8 mouse cellular contexts compared by ENCODE assay signal in genomic region chr8:110845821-110846404, GRCm38 (mm10). TPM values are rescaled to one million over a fixed set of nuclear protein-coding genes. Genes with fewer than 3 reads are reported as not detected.
DNase-seq lines count a peak whose midpoint lies in the region; ATAC-seq and TF ChIP-seq lines count a peak whose summit lies in the region.

No protein-coding gene starts in this region.

- TF ChIP-seq EP300 in liver, embryonic 14.5 days (IDR thresholded peaks at IDR 0.05; ENCODE audit: low read depth) = no peak

- peaks cover 16% of the 10 kb centered on the region for H3K4me1 ChIP-seq in forebrain, postnatal 0 days (ENCODE audit: insufficient read depth)
- peaks cover 16 to 20% of the 10 kb centered on the region in 2 experiments for H3K4me1 ChIP-seq in liver, embryonic 14.5 days (replicated peaks; ENCODE audit: control insufficient read depth in 2 of 2, insufficient read depth in 2 of 2, low read length in 1 of 2)

- H3K9ac ChIP-seq in forebrain, postnatal 0 days = peak overlapping the region; percentile 83
- peak overlapping the region; percentile 84 for H3K9ac ChIP-seq in liver, embryonic 14.5 days (replicated peaks)

- H3K27me3 ChIP-seq in forebrain, postnatal 0 days (ENCODE audit: insufficient read depth, low read length) = no peaks in the 10 kb centered on the region
- H3K27me3 ChIP-seq in liver, embryonic 14.5 days (ENCODE audit: control insufficient read depth, insufficient read depth, low read length) = no peaks in the 10 kb centered on the region

- no peak for TF ChIP-seq CTCF in layer of hippocampus, adult 2 months (conservative IDR thresholded peaks at IDR 0.05)
- TF ChIP-seq CTCF in forebrain, postnatal 0 days (IDR thresholded peaks at IDR 0.05; ENCODE audit: low read depth) = no peak
- TF ChIP-seq CTCF in liver, embryonic 14.5 days (IDR thresholded peaks at IDR 0.05; ENCODE audit: low read depth) = no peak

- 11% methylated on average over 17 of the region's 17 CpGs for WGBS in forebrain, postnatal 0 days
- WGBS in liver, embryonic 14.5 days (ENCODE audit: insufficient replicate concordance) = 3% methylated on average over 17 of the region's 17 CpGs

- no peak for DNase-seq in layer of hippocampus, adult 2 months (ENCODE audit: low spot score in 2 of 2)
- DNase-seq in layer of hippocampus, postnatal 25 days (ENCODE audit: extremely low spot score in 1 of 2, low spot score in 1 of 2) = no peak
- peak; percentile 61 for DNase-seq in R1 (ENCODE audit: low read depth, low spot score)
- DNase-seq in forebrain, postnatal 0 days = no peak
- DNase-seq in liver, embryonic 14.5 days (ENCODE audit: low read depth in 3 of 3, low spot score in 3 of 3) = peak in 1 of 3 experiments; percentile 11
- DNase-seq in thymus, postnatal 0 days (ENCODE audit: low spot score) = peak; percentile 30
- no peak for DNase-seq in layer of hippocampus, postnatal 36 days
- no peak for DNase-seq in right cerebral cortex, postnatal 10 days (ENCODE audit: low spot score in 2 of 2)

- H3K9me3 ChIP-seq in forebrain, postnatal 0 days (ENCODE audit: low read length) = no peaks in the 10 kb centered on the region
- no peaks in the 10 kb centered on the region for H3K9me3 ChIP-seq in liver, embryonic 14.5 days (ENCODE audit: control insufficient read depth, low read length)

- H3K4me3 ChIP-seq in layer of hippocampus, adult 2 months = peak overlapping the region; percentile 87
- peak overlapping the region; percentile 76 for H3K4me3 ChIP-seq in forebrain, postnatal 0 days (ENCODE audit: low read depth, low read length)
- peak overlapping the region; percentile 82 to 100 for H3K4me3 ChIP-seq in liver, embryonic 14.5 days (ENCODE audit: insufficient read depth in 1 of 2, low read depth in 2 of 2, low read length in 2 of 2)

- peaks cover 41% of the 10 kb centered on the region for H3K36me3 ChIP-seq in forebrain, postnatal 0 days (ENCODE audit: insufficient read depth)
- peaks cover 46% of the 10 kb centered on the region for H3K36me3 ChIP-seq in liver, embryonic 14.5 days (replicated peaks; ENCODE audit: control insufficient read depth, insufficient read depth, low read depth)

- H3K27ac ChIP-seq in layer of hippocampus, adult 2 months = peak overlapping the region; percentile 96
- H3K27ac ChIP-seq in forebrain, postnatal 0 days (ENCODE audit: low read depth, low read length) = peak overlapping the region; percentile 95
- H3K27ac ChIP-seq in liver, embryonic 14.5 days = peak overlapping the region; percentile 65

- no peak for ATAC-seq in forebrain, postnatal 0 days
- no peak for ATAC-seq in liver, embryonic 14.5 days (ENCODE audit: insufficient read depth)

- H3K4me2 ChIP-seq in forebrain, postnatal 0 days (ENCODE audit: low read depth) = peak overlapping the region; percentile 71
- H3K4me2 ChIP-seq in liver, embryonic 14.5 days (ENCODE audit: low read depth) = peak overlapping the region; percentile 96

RNA-seq across cellular contexts. Expression of gene Cog4, which starts 0.5 kb away (rescaled TPM):
- total RNA-seq in layer of hippocampus, adult 2 months (2021) = 10 to 100 TPM; 61.4 to 64.0 TPM
- total RNA-seq in layer of hippocampus, postnatal 25 days (2021) = 10 to 100 TPM; 61.1 to 64.0 TPM
- total RNA-seq in forebrain, postnatal 0 days (2014; rRNA removed) = 50.5 and 63.5 TPM in 2 replicates
- 35.2 and 45.3 TPM in 2 replicates for polyA plus RNA-seq in forebrain, postnatal 0 days (2015; fragmentation: Nextera tagmentation; extraction: Ambion mirVana)
- 12.8 and 14.7 TPM in 2 replicates for polyA plus RNA-seq in liver, embryonic 14.5 days (2012; rRNA removed)
- polyA plus RNA-seq in liver, embryonic 14.5 days (2014; fragmentation: Nextera tagmentation; extraction: Ambion mirVana) = 23.8 and 25.3 TPM in 2 replicates
- 46.2 and 49.3 TPM in 2 replicates for polyA plus RNA-seq in thymus, postnatal 0 days (2015; fragmentation: Nextera tagmentation; extraction: Ambion mirVana)
- 10 to 100 TPM; 58.6 to 67.6 TPM for total RNA-seq in layer of hippocampus, postnatal 36 days (2021)

RNA-seq across cellular contexts. Expression of gene Sf3b3, which starts 0.7 kb away (rescaled TPM):
- 10 to 100 TPM; 71.1 to 74.7 TPM for total RNA-seq in layer of hippocampus, adult 2 months (2021)
- 10 to 100 TPM; 68.1 to 68.6 TPM for total RNA-seq in layer of hippocampus, postnatal 25 days (2021)
- total RNA-seq in forebrain, postnatal 0 days (2014; rRNA removed) = 80.3 and 99.2 TPM in 2 replicates
- 52.9 and 64.8 TPM in 2 replicates for polyA plus RNA-seq in forebrain, postnatal 0 days (2015; fragmentation: Nextera tagmentation; extraction: Ambion mirVana)
- polyA plus RNA-seq in liver, embryonic 14.5 days (2012; rRNA removed) = 31.3 and 34.2 TPM in 2 replicates
- polyA plus RNA-seq in liver, embryonic 14.5 days (2014; fragmentation: Nextera tagmentation; extraction: Ambion mirVana) = 54.7 and 60.8 TPM in 2 replicates
- polyA plus RNA-seq in thymus, postnatal 0 days (2015; fragmentation: Nextera tagmentation; extraction: Ambion mirVana) = 119 and 122 TPM in 2 replicates
- 10 to 100 TPM; 73.1 to 76.9 TPM for total RNA-seq in layer of hippocampus, postnatal 36 days (2021)

RNA-seq across cellular contexts. Expression of gene Il34, which starts 40.2 kb away (rescaled TPM):
- total RNA-seq in layer of hippocampus, adult 2 months (2021) = 10 to 100 TPM; 64.7 to 71.5 TPM
- total RNA-seq in layer of hippocampus, postnatal 25 days (2021) = 10 to 100 TPM; 77.1 to 79.3 TPM
- total RNA-seq in forebrain, postnatal 0 days (2014; rRNA removed) = 10.2 and 11.1 TPM in 2 replicates
- polyA plus RNA-seq in forebrain, postnatal 0 days (2015; fragmentation: Nextera tagmentation; extraction: Ambion mirVana) = 8.8 and 9.1 TPM in 2 replicates
- polyA plus RNA-seq in liver, embryonic 14.5 days (2012; rRNA removed) = 0.11 TPM in 1 of 2 replicates, not detected in the other
- not detected in 2 replicates for polyA plus RNA-seq in liver, embryonic 14.5 days (2014; fragmentation: Nextera tagmentation; extraction: Ambion mirVana)
- polyA plus RNA-seq in thymus, postnatal 0 days (2015; fragmentation: Nextera tagmentation; extraction: Ambion mirVana) = 10.5 and 11.8 TPM in 2 replicates
- 10 to 100 TPM; 76.7 to 81.1 TPM for total RNA-seq in layer of hippocampus, postnatal 36 days (2021)

RNA-seq across cellular contexts. Expression of gene Fuk, which starts 56.4 kb away (rescaled TPM):
- total RNA-seq in layer of hippocampus, adult 2 months (2021) = 10 to 100 TPM; 23.5 to 29.0 TPM
- 10 to 100 TPM; 20.9 to 23.1 TPM for total RNA-seq in layer of hippocampus, postnatal 25 days (2021)
- total RNA-seq in forebrain, postnatal 0 days (2014; rRNA removed) = 8.8 and 12.4 TPM in 2 replicates
- 3.5 and 4.5 TPM in 2 replicates for polyA plus RNA-seq in forebrain, postnatal 0 days (2015; fragmentation: Nextera tagmentation; extraction: Ambion mirVana)
- polyA plus RNA-seq in liver, embryonic 14.5 days (2012; rRNA removed) = 2.5 and 2.8 TPM in 2 replicates
- 1.3 and 1.5 TPM in 2 replicates for polyA plus RNA-seq in liver, embryonic 14.5 days (2014; fragmentation: Nextera tagmentation; extraction: Ambion mirVana)
- 4.9 and 5.2 TPM in 2 replicates for polyA plus RNA-seq in thymus, postnatal 0 days (2015; fragmentation: Nextera tagmentation; extraction: Ambion mirVana)
- 10 to 100 TPM; 20.8 to 24.0 TPM for total RNA-seq in layer of hippocampus, postnatal 36 days (2021)

Comparison
In these comparisons a context has a peak if more than half of its experiments do, and no peak if none do; other contexts are left out.
1. DNase-seq: peak in R1 (single experiment) and thymus, postnatal 0 days (single experiment); none in layer of hippocampus, adult 2 months (0 of 2), layer of hippocampus, postnatal 25 days (0 of 2), forebrain, postnatal 0 days (single experiment), layer of hippocampus, postnatal 36 days (0 of 2) and right cerebral cortex, postnatal 10 days (0 of 2).
2. Peak in every context shown above with its lines, with median percentiles within 50 percentile points of each other: H3K27ac ChIP-seq and H3K4me3 ChIP-seq.